Mouse (Mus musculus) spleen, postnatal 4 days (tissue): ENCODE results near the gene Usp29.

ENCODE experiments used
- DNase-seq, 2 experiments: peaks; one replicate each; pipeline ENCODE4 v3.0.0; 2022; ENCODE audit warnings: low spot score in 2 of 2

Usp29 gene

DNA sequence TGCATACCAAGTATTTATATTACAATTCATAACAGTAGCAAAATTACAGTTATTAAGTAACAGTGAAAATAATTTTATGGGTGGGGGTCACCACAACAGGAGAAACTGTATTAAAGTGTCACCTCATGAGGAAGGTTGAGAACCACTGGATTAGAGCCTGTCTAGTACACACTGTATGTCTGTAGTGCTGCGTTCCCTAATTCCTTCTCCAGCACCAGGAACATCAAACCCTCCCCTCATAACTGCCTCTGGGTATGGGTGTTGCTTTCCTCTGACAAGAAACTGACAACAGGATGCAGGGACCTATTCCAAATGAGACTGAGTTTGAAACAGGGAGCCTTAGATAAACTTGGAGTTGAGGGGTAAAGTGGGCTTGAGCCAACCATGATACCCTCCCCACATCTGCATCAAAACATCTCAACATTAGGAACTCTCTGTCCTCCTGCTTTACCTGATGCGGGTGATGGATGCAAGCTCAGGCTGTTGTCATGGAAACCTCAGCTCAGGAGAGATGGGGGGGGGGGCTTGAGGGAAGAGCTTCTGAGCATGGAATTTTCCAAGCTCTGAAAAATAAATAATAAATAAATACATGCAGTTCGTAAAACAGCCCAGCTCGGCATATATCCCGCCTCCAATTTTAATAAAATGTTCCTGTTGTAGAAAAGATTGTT lies 86.5 kb downstream of the Usp29 start:
- no peak for DNase-seq

- no peak for DNase-seq
Observed at GRCm38 (mm10) chr7:6820296-6820695, 89.9 kb downstream of the Usp29 start.

GRCm38 (mm10) chr7:6822633-6823032 lies 92.3 kb downstream of the Usp29 start:
- no peak for DNase-seq

- DNase-seq = no peak
Observed at GRCm38 (mm10) chr7:6823673-6824072, 93.3 kb downstream of the Usp29 start.

DNA sequence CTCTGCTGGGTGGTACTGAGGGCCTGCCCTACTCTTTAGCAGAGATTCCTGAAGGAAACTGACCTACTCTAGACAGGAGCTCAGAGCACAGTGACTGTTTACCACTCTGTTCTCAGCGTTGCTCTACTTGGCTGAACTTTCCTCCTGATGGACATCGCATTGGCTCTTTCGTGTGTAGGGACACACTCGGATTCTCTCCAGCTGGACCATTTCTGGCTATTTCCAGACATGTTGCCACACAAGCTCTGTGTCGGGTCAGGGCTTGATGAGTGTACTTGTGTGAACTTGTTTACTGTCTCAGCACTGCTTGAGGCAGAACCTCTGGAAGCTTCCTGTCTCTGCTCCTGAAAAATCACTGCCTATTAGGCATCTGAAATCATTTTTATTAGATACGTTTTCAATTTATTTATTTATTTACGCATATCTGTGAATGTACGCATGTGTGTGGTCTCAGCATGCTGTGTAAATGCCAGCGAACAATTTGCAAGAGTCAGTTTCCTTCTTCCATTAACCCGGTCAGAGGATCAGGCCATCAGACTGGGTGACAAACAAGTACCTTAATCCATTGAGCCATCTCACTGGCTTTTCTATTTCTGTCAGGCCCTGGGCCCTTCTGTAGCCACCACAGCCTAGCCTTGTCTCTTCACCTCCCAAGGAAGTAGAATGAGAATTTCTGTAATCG lies 95.7 kb downstream of the Usp29 start:
- DNase-seq = no peak

DNA sequence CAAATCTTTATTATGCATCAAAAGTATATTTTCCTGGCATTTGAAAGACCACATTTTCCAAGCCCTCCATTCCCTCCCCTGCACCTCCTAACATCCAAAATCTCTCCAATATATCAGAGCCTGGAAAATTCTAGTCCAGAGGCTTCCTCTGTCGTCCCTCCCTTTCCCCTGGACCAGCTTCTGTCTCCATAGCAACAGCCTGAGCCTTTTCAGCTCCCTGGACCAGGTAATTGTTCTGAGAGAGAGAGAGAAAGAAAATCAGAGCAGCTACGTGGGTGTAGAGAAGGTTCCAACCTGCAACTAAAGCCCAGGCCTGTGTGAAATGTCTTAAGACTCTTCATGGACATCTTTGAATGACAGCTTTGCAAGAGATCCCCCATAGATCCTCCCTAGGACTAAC lies 98.8 kb downstream of the Usp29 start:
- no peak for DNase-seq

GRCm38 (mm10) chr7:6834950-6835349 lies 104.6 kb downstream of the Usp29 start:
- no peak for DNase-seq

DNA sequence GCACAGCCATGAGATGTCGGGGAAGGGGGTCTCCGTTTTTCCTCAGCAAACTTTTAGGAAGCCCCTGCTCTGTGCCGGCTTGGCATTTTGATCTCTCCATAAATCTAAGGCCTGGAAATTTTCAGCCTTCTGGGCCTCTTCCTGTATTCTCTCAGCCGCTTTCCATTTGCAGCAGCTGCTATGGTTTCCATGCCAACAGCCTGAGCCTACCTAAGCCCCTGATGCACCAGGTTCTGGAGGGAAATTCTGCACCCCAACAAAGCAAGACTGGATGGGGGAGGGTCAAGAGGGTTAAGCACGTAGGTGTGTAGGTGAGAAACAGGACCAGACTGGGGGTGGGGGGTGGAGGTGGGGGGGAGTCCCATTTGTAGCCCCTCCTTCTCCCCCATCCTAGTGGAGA lies 105.0 kb downstream of the Usp29 start:
- DNase-seq = no peak

- DNase-seq = no peak
Observed at GRCm38 (mm10) chr7:6837297-6837925, 107.0 kb downstream of the Usp29 start.

GRCm38 (mm10) chr7:6837926-6838554 lies 107.7 kb downstream of the Usp29 start:
- no peak for DNase-seq

DNA sequence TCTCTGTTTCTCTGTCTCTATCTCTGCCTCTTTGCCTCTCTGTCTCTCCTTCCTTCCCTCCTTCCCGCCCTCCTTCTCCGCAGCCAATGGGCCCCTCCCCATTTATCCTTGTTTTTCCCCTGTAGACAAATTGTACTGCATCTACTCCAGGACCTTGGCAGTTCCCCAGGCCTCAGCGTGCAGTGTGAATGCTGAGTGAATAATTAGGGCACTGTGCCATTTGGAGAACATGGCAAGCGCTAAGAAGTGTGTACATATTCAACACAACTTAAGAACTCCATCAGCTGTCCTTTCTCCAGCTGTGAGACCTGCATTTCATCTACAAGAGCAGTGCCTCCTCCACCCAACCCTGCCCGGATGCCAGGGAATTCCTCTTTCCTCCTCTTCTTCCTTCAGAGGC lies 110.5 kb downstream of the Usp29 start:
- no peak for DNase-seq

- DNase-seq = no peak
Observed at GRCm38 (mm10) chr7:6849495-6849894, 119.1 kb downstream of the Usp29 start.

GRCm38 (mm10) chr7:6850321-6850720 lies 119.9 kb downstream of the Usp29 start:
- DNase-seq = no peak

GRCm38 (mm10) chr7:6851256-6851655 lies 120.9 kb downstream of the Usp29 start:
- no peak for DNase-seq

DNA sequence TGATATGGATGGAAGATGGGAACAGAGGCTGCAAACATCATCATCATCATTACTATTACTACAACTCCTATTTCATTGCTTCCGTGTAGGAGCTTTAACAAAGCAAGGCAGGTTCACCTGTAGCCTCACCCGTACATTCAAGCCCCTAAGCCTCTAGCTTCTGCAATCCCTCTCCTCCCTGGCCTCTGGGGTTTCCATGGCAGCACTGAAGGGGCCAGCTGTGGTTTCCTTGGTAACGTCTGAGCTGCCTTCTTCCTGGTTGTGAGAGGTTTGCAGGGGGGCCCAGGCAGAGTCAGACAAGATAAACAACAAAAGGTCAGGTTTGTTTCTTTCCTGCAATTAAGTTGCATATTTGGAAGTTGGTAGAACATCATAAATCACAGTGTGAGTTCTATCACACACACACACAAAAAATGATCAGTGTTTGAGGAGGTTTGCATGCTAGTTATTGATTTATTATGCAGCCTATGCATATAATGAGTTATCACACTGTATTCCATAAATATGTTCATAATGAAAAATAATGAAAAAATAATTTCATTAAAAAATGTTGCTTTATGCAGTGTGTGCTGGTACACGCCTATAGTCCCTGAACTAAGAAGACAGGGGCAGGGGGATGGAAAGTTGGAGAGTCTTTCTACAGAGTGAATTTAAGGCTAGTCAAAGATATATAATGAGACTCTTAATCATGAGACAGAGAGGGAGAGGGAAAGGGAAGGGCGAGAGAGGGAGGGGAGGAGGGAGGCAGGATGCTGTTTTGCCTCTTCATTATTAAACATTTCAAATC lies 121.5 kb downstream of the Usp29 start:
- DNase-seq = no peak

DNA sequence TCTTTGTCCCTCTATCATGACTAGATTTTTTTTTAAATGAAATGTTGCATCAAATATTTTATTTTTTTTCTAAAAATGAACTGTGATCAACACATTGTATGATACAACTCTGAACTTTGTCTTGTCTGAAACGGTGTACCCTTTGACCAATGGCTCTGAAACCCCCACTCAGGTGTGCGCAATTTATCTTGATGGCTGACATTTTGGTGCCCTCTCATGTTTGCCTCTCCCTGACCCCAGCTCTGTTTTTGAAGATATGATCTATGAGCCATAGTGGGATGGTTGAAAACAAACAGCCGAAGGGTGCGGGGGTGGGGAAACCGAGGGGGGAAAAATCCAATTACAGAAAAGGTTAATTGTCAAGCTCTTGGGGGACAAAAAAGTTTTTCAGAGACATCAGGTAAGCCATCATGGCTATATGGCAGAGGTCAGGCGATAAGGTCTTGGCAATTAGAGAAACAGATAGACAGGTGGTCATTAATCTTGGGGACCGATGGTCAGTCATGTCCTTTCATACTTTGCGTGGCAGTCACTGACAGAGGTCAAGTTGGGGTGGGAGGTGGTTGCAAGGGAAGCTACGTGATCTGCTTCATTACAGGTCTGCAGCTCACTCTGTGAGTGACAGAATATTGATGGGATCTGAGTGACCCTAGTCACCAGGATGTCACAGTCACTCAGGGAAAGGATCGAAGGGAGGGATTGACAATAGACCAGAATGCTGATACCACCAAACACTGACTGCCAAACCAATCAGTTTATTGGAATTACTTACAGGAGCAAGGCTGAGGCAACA lies 125.4 kb downstream of the Usp29 start:
- DNase-seq = no peak

GRCm38 (mm10) chr7:6858694-6859270 lies 128.4 kb downstream of the Usp29 start:
- no peak for DNase-seq

- no peak for DNase-seq
Observed at GRCm38 (mm10) chr7:6860689-6861088, 130.3 kb downstream of the Usp29 start.

DNA sequence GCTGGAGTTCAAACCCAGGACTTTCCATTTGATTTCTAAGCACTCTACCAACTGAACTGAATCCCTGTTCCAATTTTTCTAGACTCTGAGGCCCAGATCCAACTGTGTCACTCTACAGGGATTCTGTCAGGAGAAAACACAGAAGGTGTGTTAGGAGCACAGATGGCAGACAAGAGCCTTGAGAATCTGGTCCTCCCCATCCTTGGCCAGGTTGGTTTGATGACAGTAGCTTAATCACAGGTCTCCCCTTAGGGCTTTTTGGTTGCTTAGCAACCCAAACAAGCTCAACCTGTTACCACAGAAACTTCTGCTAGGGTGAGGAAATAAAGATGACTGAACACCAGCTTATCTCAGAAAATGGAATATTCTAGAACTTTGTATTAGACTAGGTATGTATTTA lies 136.0 kb downstream of the Usp29 start:
- DNase-seq = no peak

GRCm38 (mm10) chr7:6868831-6869230 lies 138.5 kb downstream of the Usp29 start:
- DNase-seq = no peak

- no peak for DNase-seq
Observed at GRCm38 (mm10) chr7:6869556-6869955, 139.2 kb downstream of the Usp29 start.
